Mouse (Mus musculus): ENCODE results near the gene Npc1l1. TPM values are rescaled to one million over a fixed set of nuclear protein-coding genes. Genes with fewer than 3 reads are reported as not detected.
"Not testable (repeated sequence)": the region's sequence is repeated elsewhere in the genome, so short reads cannot be mapped to it uniquely, and the experiment has no call there.

The Npc1l1 gene
- total RNA-seq (2014; fragmentation: Nextera tagmentation) (0.22 TPM in 1 of 2 replicates, not detected in the other), total RNA-seq (2017) (not detected in 2 replicates)

DNA sequence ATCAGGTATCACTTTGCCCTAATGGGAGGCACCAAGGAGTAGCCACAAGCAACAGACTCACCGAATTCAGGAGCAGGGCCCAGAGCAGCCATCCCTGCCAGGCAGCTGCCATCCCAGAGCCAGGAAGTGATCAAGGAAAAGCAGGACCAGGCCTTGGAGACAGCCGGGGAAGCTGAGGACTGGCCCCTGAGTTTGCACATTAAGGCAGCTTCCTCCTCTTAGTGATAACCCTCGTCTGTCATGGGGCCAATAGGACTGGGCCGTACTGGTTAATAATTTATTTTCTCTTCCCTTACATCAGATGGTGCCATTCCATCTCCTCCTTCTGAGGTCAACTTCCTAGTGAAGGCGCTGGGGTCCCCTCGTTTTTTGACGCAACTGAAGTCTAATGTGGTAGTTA, at the start of gene Npc1l1:
Gene Npc1l1, minus strand, starts transcription at position 132 of the 400 bp plus-strand sequence.
- ATAC-seq (replicated peaks; ENCODE audit: low FRiP score, low TSS enrichment, poor library complexity, severe bottlenecking): no peak

- no peak for ATAC-seq (replicated peaks; ENCODE audit: low FRiP score, low TSS enrichment, poor library complexity, severe bottlenecking)
Observed at GRCm38 (mm10) chr11:6276466-6276865, 46.5 kb upstream of the Npc1l1 start.

GRCm38 (mm10) chr11:6275094-6275484, 45.1 kb upstream of the Npc1l1 start:
- ATAC-seq (replicated peaks; ENCODE audit: low FRiP score, low TSS enrichment, poor library complexity, severe bottlenecking): no peak; the same call in 1 of the 2 replicates

DNA sequence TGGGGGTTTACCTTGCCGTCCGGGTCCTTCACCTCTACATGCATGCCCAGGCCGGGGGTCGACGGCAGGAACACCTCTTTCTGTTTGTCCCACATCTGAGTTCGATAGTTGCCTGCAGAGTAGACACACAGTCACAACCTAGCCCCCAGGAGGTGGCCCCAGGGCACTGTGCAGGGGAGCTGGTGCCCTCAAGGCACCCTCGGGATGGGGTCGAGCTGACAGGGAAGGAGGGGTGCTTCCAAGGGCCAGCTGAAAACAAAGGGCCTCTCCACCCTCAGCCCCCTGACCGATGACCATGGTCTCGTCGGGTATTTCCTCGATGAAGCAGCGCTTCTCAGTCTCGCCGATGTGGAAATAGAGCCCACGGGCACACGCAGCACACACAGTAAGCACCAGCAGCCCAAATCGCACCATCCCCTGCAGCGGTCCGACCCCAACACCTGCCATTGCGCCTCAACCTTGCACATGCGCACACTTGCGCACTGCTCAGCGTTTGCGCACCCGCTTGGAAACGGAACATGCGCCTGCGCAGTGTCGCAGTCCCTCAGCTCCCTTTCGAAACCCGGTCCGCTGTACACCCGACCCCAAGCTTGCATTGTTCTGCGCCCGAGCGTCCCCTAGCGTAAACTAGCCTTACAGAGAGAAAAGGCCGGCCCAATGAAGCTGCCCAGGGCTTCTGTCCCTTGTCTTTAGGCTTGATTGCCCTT, 44.6 kb upstream of the Npc1l1 start, which contains the start of gene Tmed4:
Gene Tmed4, minus strand, starts transcription at position 484 of the 707 bp plus-strand sequence.
- peak; percentile 98 for ATAC-seq (replicated peaks; ENCODE audit: low FRiP score, low TSS enrichment, poor library complexity, severe bottlenecking)

GRCm38 (mm10) chr11:6273607-6274006, 43.7 kb upstream of the Npc1l1 start:
- no peak for ATAC-seq (replicated peaks; ENCODE audit: low FRiP score, low TSS enrichment, poor library complexity, severe bottlenecking)

- peak; percentile 92 for ATAC-seq (replicated peaks; ENCODE audit: low FRiP score, low TSS enrichment, poor library complexity, severe bottlenecking)
Observed at GRCm38 (mm10) chr11:6267320-6268254, 37.6 kb upstream of the Npc1l1 start, which contains the start of gene Ddx56. Gene Ddx56 (minus strand): TSS chr11:6267772.

GRCm38 (mm10) chr11:6266621-6267020, 36.7 kb upstream of the Npc1l1 start:
- ATAC-seq (replicated peaks; ENCODE audit: low FRiP score, low TSS enrichment, poor library complexity, severe bottlenecking): no peak

- ATAC-seq (replicated peaks; ENCODE audit: low FRiP score, low TSS enrichment, poor library complexity, severe bottlenecking): peak; percentile 72
Observed at GRCm38 (mm10) chr11:6261434-6262082, 31.6 kb upstream of the Npc1l1 start.

DNA sequence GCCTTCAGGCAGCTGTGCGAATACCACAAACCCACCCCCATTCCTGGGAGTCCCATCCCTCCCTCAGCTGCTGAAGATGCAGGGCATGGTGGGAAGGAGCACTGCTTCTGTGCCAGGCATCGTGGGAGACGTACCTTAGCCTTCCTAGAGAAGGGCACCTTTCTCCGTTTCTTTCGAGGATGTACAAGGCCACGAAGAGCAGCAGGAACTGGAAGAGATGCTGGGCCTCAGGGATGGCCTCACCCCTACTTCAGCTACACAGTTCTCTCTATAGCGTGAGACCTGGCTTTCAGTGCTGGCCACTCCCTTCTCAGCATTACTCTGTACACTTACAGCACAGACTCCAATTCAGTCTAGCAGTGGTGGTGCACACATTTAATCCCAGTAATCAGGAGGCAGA, 29.5 kb upstream of the Npc1l1 start:
- no peak for ATAC-seq (replicated peaks; ENCODE audit: low FRiP score, low TSS enrichment, poor library complexity, severe bottlenecking)

GRCm38 (mm10) chr11:6256490-6257072, 26.6 kb upstream of the Npc1l1 start:
- peak; percentile 40 for ATAC-seq (replicated peaks; ENCODE audit: low FRiP score, low TSS enrichment, poor library complexity, severe bottlenecking)

DNA sequence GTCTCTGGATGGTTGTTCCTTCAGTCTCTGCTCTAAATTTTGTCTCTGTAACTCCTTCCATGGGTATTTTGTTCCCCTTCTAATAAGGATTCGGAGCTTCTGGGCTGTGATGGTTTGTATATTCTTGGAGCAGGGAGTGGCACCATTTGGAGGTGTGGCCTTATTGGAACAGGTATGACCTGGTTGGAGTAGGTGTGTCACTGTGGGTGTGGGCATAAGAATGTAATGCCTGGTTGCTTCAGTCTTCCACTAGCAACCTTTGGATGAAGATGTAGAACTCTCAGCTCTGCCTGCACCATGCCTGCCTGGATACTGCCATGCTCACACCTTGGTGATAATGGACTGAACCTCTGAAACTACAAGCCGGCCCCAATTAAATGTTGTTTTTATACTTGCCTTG, 24.7 kb upstream of the Npc1l1 start:
- ATAC-seq (replicated peaks; ENCODE audit: low FRiP score, low TSS enrichment, poor library complexity, severe bottlenecking): not testable (repeated sequence)

GRCm38 (mm10) chr11:6252824-6253223, 22.9 kb upstream of the Npc1l1 start:
- ATAC-seq (replicated peaks; ENCODE audit: low FRiP score, low TSS enrichment, poor library complexity, severe bottlenecking): no peak

GRCm38 (mm10) chr11:6252248-6252647, 22.3 kb upstream of the Npc1l1 start:
- no peak for ATAC-seq (replicated peaks; ENCODE audit: low FRiP score, low TSS enrichment, poor library complexity, severe bottlenecking)

- ATAC-seq (replicated peaks; ENCODE audit: low FRiP score, low TSS enrichment, poor library complexity, severe bottlenecking): no peak
Observed at GRCm38 (mm10) chr11:6244707-6245106, 14.8 kb upstream of the Npc1l1 start.

- ATAC-seq (replicated peaks; ENCODE audit: low FRiP score, low TSS enrichment, poor library complexity, severe bottlenecking): no peak
Observed at GRCm38 (mm10) chr11:6233025-6233424, 3.1 kb upstream of the Npc1l1 start.

DNA sequence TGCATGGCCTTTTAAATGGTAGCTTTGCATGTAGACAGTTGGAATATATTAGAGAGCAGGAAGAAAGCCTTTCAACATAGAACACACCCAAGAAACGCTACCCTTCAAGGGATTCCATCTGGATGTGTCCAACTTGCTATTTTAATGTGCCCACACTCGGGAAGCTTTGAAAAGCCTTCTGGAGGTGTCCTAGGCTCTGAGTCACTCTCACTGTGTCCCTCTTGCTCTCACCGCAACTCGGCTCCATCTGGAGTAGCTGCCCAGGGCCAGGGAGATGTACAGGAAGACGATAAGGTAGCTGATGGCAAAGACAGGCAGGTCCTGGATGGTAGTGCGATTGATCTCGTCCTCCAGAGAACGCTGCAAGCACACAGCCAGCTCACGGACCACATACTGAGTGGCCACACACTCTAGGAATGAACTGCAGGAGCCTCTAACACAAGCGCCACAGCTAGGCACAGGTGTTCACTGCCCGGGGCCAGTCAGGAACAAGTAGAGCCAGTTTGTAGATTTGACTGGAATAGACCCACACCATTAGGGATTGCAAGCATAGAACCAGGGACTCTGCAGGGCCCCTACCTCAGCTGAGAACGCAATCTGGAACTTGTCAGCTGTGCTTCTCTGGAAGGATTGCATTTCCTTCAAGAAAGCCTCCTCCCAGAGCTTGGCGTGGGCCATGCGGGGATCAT, 5.3 kb downstream of the Npc1l1 start:
- ATAC-seq (replicated peaks; ENCODE audit: low FRiP score, low TSS enrichment, poor library complexity, severe bottlenecking): no peak

- no peak for ATAC-seq (replicated peaks; ENCODE audit: low FRiP score, low TSS enrichment, poor library complexity, severe bottlenecking)
Observed at GRCm38 (mm10) chr11:6222187-6222586, 7.8 kb downstream of the Npc1l1 start.

DNA sequence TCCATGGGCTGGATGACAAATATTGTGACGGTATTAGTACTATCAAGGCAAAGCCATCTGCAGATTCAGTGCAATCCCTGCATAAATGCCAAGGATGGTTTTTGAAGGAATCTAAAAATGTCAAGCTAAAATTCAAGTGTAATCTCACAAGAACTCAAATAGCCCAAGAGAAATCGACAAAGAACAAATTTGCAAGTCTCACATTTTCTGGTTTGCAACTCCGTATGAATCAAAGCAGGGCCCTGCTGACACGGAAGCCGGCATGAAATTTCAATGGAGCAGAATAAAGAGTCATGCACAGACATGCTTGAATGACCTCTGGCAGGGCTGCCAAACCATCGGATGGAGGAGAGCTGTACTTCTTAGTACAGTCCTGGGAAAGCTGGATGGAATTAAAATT, 10.0 kb downstream of the Npc1l1 start:
- ATAC-seq (replicated peaks; ENCODE audit: low FRiP score, low TSS enrichment, poor library complexity, severe bottlenecking): no peak
